Mouse (Mus musculus): ENCODE data around the gene Pald1. TPM values are rescaled to one million over a fixed set of nuclear protein-coding genes. Genes with fewer than 3 reads are reported as not detected.

The Pald1 gene
- total and polyA plus RNA-seq, 2 experiments from 2014 or later: 14.4 to 23.7 TPM

DNA sequence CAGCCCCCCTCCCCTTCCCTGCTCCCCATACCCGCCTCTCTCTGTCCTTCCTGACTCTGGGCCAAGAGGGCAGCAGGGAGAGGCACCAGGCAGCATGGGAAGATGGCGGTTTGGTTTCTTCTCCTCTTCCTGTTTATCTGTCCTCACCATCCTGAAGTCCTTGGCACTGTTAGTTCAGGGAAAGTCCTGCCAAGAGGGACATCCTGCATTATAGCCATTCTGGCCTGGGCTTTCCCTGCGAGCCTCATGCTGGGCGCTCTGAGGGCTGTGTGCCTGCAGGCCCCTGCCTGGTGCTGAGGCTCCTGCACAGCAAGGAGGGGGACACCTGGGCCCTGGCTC, 10.8 kb downstream of the Pald1 start:
- 68% methylated on average over 4 of the region's 4 CpGs for WGBS
- Histone ChIP-seq H3K4me2 (ENCODE audit: low read depth) (no peak overlapping the region), H3K4me3 (ENCODE audit: low read depth, low read length) (no peak overlapping the region), H3K4me1 (ENCODE audit: insufficient read depth) (no peaks in the 10 kb centered on the region), H3K27me3 (ENCODE audit: insufficient read depth, low read length) (no peaks in the 10 kb centered on the region), H3K27ac (ENCODE audit: low read depth, low read length) (no peak overlapping the region), H3K9ac (no peak overlapping the region), H3K36me3 (ENCODE audit: insufficient read depth) (no peaks in the 10 kb centered on the region), H3K9me3 (ENCODE audit: low read length) (no peaks in the 10 kb centered on the region)
- ATAC-seq: no peak
- no peak for DNase-seq
- no peak for TF ChIP-seq CTCF (IDR thresholded peaks at IDR 0.05; ENCODE audit: low read depth)

- DNase-seq (no peak), ATAC-seq (no peak)
- WGBS: 85% methylated on average over 9 of the region's 9 CpGs
- no peaks in the 10 kb centered on the region for H3K9me3 ChIP-seq (ENCODE audit: low read length)
- no peak overlapping the region for H3K27ac ChIP-seq (ENCODE audit: low read depth, low read length)
- no peaks in the 10 kb centered on the region for H3K27me3 ChIP-seq (ENCODE audit: insufficient read depth, low read length)
- H3K4me2 ChIP-seq (ENCODE audit: low read depth): no peak overlapping the region
- TF ChIP-seq CTCF (IDR thresholded peaks at IDR 0.05; ENCODE audit: low read depth): no peak
- H3K4me3 ChIP-seq (ENCODE audit: low read depth, low read length): no peak overlapping the region
- no peaks in the 10 kb centered on the region for H3K4me1 ChIP-seq (ENCODE audit: insufficient read depth)
- H3K36me3 ChIP-seq (ENCODE audit: insufficient read depth): no peaks in the 10 kb centered on the region
- no peak overlapping the region for H3K9ac ChIP-seq
These were observed 11.3 kb downstream of the Pald1 start for GRCm38 (mm10) chr10:61371884-61372584.

- DNase-seq (no peak), ATAC-seq (no peak)
- no peak overlapping the region for H3K4me3 ChIP-seq (ENCODE audit: low read depth, low read length)
- no peak overlapping the region for H3K9ac ChIP-seq
- no peak overlapping the region for H3K4me2 ChIP-seq (ENCODE audit: low read depth)
- no peaks in the 10 kb centered on the region for H3K4me1 ChIP-seq (ENCODE audit: insufficient read depth)
- H3K36me3 ChIP-seq (ENCODE audit: insufficient read depth): no peaks in the 10 kb centered on the region
- H3K27me3 ChIP-seq (ENCODE audit: insufficient read depth, low read length): no peaks in the 10 kb centered on the region
- H3K9me3 ChIP-seq (ENCODE audit: low read length): no peaks in the 10 kb centered on the region
- WGBS: 84% methylated on average over 18 of the region's 18 CpGs
- no peak for TF ChIP-seq CTCF (IDR thresholded peaks at IDR 0.05; ENCODE audit: low read depth)
- H3K27ac ChIP-seq (ENCODE audit: low read depth, low read length): no peak overlapping the region
These were observed 12.9 kb downstream of the Pald1 start for GRCm38 (mm10) chr10:61370273-61370979.

DNA sequence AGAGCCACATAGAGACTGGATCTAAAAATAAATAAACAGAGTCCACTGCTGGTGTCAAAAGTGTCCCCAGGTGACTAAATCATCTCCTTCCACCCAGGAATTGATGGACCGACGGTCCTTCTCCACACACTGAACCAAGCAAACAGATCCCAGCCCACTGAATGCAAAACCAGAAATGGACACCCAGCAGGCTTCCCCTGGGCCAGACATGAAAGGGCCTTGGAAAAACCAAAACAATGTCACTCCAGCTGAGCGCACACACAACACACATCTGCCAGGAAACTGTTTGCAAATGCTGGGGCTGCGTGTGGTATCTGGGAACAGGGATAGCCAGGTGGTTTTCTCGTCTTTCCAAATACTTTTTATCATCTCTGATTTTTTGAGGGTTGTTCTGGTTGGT, 13.6 kb downstream of the Pald1 start:
- no peak overlapping the region for H3K9ac ChIP-seq
- H3K4me2 ChIP-seq (ENCODE audit: low read depth): no peak overlapping the region
- DNase-seq (no peak), ATAC-seq (no peak)
- H3K4me1 ChIP-seq (ENCODE audit: insufficient read depth): no peaks in the 10 kb centered on the region
- no peaks in the 10 kb centered on the region for H3K36me3 ChIP-seq (ENCODE audit: insufficient read depth)
- H3K27me3 ChIP-seq (ENCODE audit: insufficient read depth, low read length): no peaks in the 10 kb centered on the region
- no peak overlapping the region for H3K4me3 ChIP-seq (ENCODE audit: low read depth, low read length)
- no peak overlapping the region for H3K27ac ChIP-seq (ENCODE audit: low read depth, low read length)
- H3K9me3 ChIP-seq (ENCODE audit: low read length): no peaks in the 10 kb centered on the region
- WGBS: 74% methylated on average over 5 of the region's 5 CpGs
- no peak for TF ChIP-seq CTCF (IDR thresholded peaks at IDR 0.05; ENCODE audit: low read depth)

GRCm38 (mm10) chr10:61365902-61366301, 17.4 kb downstream of the Pald1 start:
- H3K4me3 ChIP-seq (ENCODE audit: low read depth, low read length): no peak overlapping the region
- DNase-seq: no peak
- 0 out of 2 replicates have a peak, but pooled peaks cover 3% of the 10 kb centered on the region for H3K36me3 ChIP-seq (ENCODE audit: insufficient read depth)
- no peaks in the 10 kb centered on the region for H3K4me1 ChIP-seq (ENCODE audit: insufficient read depth)
- H3K9me3 ChIP-seq (ENCODE audit: low read length): no peaks in the 10 kb centered on the region
- H3K9ac ChIP-seq: no peak overlapping the region
- 55% methylated on average over 1 of the region's 1 CpGs for WGBS
- no peak overlapping the region for H3K4me2 ChIP-seq (ENCODE audit: low read depth)
- TF ChIP-seq CTCF (IDR thresholded peaks at IDR 0.05; ENCODE audit: low read depth): no peak
- no peak overlapping the region for H3K27ac ChIP-seq (ENCODE audit: low read depth, low read length)
- ATAC-seq: no peak; the same call in 1 of the 2 replicates
- H3K27me3 ChIP-seq (ENCODE audit: insufficient read depth, low read length): no peaks in the 10 kb centered on the region

- TF ChIP-seq CTCF (IDR thresholded peaks at IDR 0.05; ENCODE audit: low read depth): no peak
- Histone ChIP-seq H3K4me3 (ENCODE audit: low read depth, low read length) (no peak overlapping the region), H3K36me3 (ENCODE audit: insufficient read depth) (0 out of 2 replicates have a peak, but pooled peaks cover 3% of the 10 kb centered on the region), H3K4me1 (ENCODE audit: insufficient read depth) (no peaks in the 10 kb centered on the region), H3K9me3 (ENCODE audit: low read length) (no peaks in the 10 kb centered on the region), H3K27me3 (ENCODE audit: insufficient read depth, low read length) (no peaks in the 10 kb centered on the region), H3K9ac (no peak overlapping the region), H3K4me2 (ENCODE audit: low read depth) (no peak overlapping the region), H3K27ac (ENCODE audit: low read depth, low read length) (no peak overlapping the region)
- ATAC-seq: no peak
- WGBS: 96% methylated on average over 6 of the region's 6 CpGs
- DNase-seq: no peak
These were observed 18.9 kb downstream of the Pald1 start for GRCm38 (mm10) chr10:61364431-61364830.

DNA sequence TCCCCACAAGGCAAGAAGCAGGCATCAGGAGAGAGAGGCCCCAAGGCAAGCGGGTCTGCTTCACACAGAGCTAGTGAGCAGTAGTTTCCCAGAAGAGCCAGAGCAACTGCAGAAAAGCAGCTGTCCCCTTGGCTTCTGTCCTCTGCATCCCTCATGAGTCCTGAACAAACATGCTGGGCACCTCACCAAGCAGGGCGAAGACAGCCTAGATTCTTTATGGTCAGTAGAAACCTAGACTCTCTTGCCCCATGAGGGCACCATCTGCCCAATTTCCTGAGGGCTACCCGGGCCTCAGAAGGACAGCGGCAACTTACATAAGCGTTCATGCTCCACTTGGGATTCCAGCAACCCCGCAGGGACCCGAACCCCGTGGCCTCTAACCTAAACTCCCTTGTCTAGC, 20.3 kb downstream of the Pald1 start:
- Histone ChIP-seq H3K27ac (ENCODE audit: low read depth, low read length) (no peak overlapping the region), H3K4me2 (ENCODE audit: low read depth) (no peak overlapping the region), H3K4me3 (ENCODE audit: low read depth, low read length) (no peak overlapping the region), H3K9me3 (ENCODE audit: low read length) (no peaks in the 10 kb centered on the region), H3K9ac (no peak overlapping the region), H3K36me3 (ENCODE audit: insufficient read depth) (0 out of 2 replicates have a peak, but pooled peaks cover 3% of the 10 kb centered on the region), H3K27me3 (ENCODE audit: insufficient read depth, low read length) (no peaks in the 10 kb centered on the region), H3K4me1 (ENCODE audit: insufficient read depth) (no peaks in the 10 kb centered on the region)
- WGBS: 81% methylated on average over 8 of the region's 8 CpGs
- no peak for DNase-seq
- no peak for ATAC-seq
- TF ChIP-seq CTCF (IDR thresholded peaks at IDR 0.05; ENCODE audit: low read depth): no peak
